Mouse (Mus musculus) intestine, postnatal 0 days (tissue): ENCODE measurements around the gene Polr1d. TPM values are rescaled to one million over a fixed set of nuclear protein-coding genes. Genes with fewer than 3 reads are reported as not detected.

Experiments
- ATAC-seq: fragments of 200-750 bp; cut with Nextera tagmentation; 2 replicates; pipeline ENCODE4 v1.8.0; 2017; ENCODE audit warnings: mild to moderate bottlenecking, moderate TSS enrichment, moderate library complexity
- H3K27ac ChIP-seq: fragments of 300-500 bp; sonication (generic); 2 replicates; pipeline ENCODE4 v1.5.1; 2014; ENCODE audit warnings: mild to moderate bottlenecking, low read depth, low read length, moderate library complexity
- H3K27me3 ChIP-seq: fragments of 300-500 bp; sonication (generic); replicated peaks from 2 replicates; pipeline ENCODE4 v1.6.1; 2014; ENCODE audit warnings: low read length, mixed read lengths; ENCODE audit not compliant: control insufficient read depth, insufficient read depth
- H3K36me3 ChIP-seq: fragments of 300-500 bp; sonication (generic); 2 replicates; pipeline ENCODE4 v1.6.1; 2014; ENCODE audit warnings: mild to moderate bottlenecking, moderate library complexity; ENCODE audit not compliant: control insufficient read depth, insufficient read depth
- H3K4me1 ChIP-seq: fragments of 300-500 bp; sonication (generic); replicated peaks from 2 replicates; pipeline ENCODE4 v1.6.1; 2014; ENCODE audit warnings: antibody characterized with exemption, low read length, mixed read lengths; ENCODE audit not compliant: control insufficient read depth, insufficient read depth
- H3K4me2 ChIP-seq: fragments of 300-500 bp; sonication (generic); replicated peaks from 2 replicates; pipeline ENCODE4 v1.6.1; 2014; ENCODE audit warnings: low read depth, mild to moderate bottlenecking, moderate library complexity
- H3K4me3 ChIP-seq: fragments of 300-500 bp; sonication (generic); 2 replicates; pipeline ENCODE4 v1.5.1; 2014; ENCODE audit warnings: low read depth, low read length
- H3K9ac ChIP-seq: fragments of 300-500 bp; sonication (generic); 2 replicates; pipeline ENCODE4 v1.6.1; 2014; ENCODE audit warnings: mild to moderate bottlenecking, low read depth, low read length
- H3K9me3 ChIP-seq: fragments of 300-500 bp; sonication (generic); 2 replicates; pipeline ENCODE4 v1.6.1; 2016; ENCODE audit warnings: mixed run types; ENCODE audit not compliant: control insufficient read depth
- CTCF ChIP-seq: sonication (generic); IDR thresholded peaks from 2 replicates; pipeline ENCODE4 v1.5.1; 2016; ENCODE audit warnings: low read depth, mild to moderate bottlenecking, control low read depth, antibody characterized with exemption, moderate library complexity
- WGBS: fragments of 180-500 bp; shearing (Covaris S2); extraction: QIAGEN DNeasy Blood & Tissue Kit; methylation state at CpG from one replicate; pipeline ENCODE4 v1.1.7; 2014; 5-methylcytosine and 5-hydroxymethylcytosine counted together
- polyA plus RNA-seq: library from polyadenylated mRNA; unstranded; fragments of >200 nt; fragmentation: Nextera tagmentation; extraction: Ambion mirVana; gene quantifications from 2 replicates; pipeline ENCODE4 v1.2.1, GENCODE M21; 2015

The Polr1d gene
- polyA plus RNA-seq, 1 experiment from 2014 or later, result 116 TPM

DNA sequence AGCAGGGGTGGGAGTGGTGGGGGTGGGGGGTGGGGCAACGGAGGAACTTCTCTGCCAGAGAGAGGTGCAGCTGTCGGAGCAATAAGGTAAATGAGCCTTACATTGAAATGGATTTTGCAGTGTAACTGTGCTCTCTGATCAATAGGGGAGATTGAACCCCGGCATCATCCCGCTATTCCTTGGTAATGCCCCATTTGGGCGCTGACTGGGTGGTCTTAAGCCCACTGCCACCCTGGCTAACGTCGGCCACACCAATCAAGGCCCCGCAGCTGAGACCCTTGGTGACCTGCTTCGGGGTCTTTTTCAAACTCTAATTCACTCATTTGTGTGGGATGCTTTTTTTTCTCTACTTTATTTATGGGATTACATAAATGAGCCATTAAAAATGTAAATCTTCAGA, 47.9 kb downstream of the Polr1d start:
- no peaks in the 10 kb centered on the region for H3K9me3 ChIP-seq
- WGBS, result 68% methylated on average over 9 of the region's 9 CpGs
- no peak for ATAC-seq
- no peaks in the 10 kb centered on the region for H3K27me3 ChIP-seq
- TF ChIP-seq CTCF, result no peak
- no peaks in the 10 kb centered on the region for H3K36me3 ChIP-seq
- no peaks in the 10 kb centered on the region for H3K4me1 ChIP-seq
- no peak overlapping the region for H3K4me3 ChIP-seq
- H3K27ac ChIP-seq, result no peak overlapping the region
- H3K9ac ChIP-seq, result no peak overlapping the region
- no peak overlapping the region for H3K4me2 ChIP-seq

DNA sequence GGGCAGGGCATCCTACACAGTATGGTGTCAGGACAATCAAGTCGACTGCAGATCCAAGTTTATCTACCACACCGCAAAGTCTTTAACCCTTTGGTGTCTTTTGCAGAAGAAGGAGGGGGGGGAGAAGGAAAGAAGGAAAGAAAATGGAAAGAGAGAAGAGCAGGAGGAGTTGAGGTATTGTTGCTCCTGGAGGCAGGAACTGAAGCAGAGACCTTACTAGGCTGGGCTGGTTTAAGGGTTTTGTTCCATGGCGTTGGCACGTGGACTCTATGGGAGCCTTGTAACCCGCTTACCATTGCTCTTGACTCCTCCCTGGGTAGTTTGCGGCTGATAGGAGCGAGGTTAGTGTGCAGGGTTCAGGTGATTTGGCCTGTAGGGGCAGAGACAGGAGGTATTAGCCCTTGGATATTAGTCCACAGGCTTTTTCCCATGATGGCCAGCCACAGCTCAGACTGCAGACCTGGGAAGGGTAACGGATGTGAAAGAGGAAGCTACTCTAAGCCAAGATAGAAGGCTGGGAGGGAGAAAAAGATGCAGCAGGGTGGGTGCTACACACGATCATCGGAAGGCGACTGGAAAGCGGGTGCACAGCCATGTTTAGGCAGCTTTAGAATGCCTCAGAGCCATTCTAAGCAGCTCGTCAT, 48.8 kb downstream of the Polr1d start:
- no peaks in the 10 kb centered on the region for H3K27me3 ChIP-seq
- no peak for TF ChIP-seq CTCF
- H3K4me2 ChIP-seq, result no peak overlapping the region
- no peak overlapping the region for H3K9ac ChIP-seq
- H3K4me1 ChIP-seq, result no peaks in the 10 kb centered on the region
- no peak for ATAC-seq
- no peaks in the 10 kb centered on the region for H3K9me3 ChIP-seq
- no peak overlapping the region for H3K27ac ChIP-seq
- WGBS, result 84% methylated on average over 13 of the region's 13 CpGs
- no peaks in the 10 kb centered on the region for H3K36me3 ChIP-seq
- no peak overlapping the region for H3K4me3 ChIP-seq

DNA sequence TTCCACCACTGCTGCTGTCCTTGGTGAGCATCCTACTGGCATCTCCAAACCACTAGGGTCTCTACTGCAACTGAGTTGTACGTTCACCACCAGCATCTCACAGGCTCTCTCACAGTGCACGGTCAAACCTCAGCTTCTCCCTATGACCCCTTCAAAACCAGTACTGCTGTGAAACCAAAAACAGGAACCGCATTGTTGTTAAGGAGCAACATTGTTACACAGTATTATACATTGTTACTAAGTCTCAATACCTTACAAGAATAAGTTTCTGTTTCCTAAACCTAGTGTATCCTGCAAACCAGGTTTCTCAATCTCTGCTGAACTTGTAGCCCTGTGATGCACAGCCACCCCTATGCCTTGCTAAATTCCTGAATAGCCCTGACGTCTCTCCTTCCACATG, 51.0 kb downstream of the Polr1d start:
- Histone ChIP-seq H3K36me3 (no peaks in the 10 kb centered on the region), H3K9me3 (no peaks in the 10 kb centered on the region), H3K27ac (no peak overlapping the region), H3K4me2 (no peak overlapping the region), H3K4me1 (no peaks in the 10 kb centered on the region), H3K4me3 (no peak overlapping the region), H3K27me3 (no peaks in the 10 kb centered on the region), H3K9ac (no peak overlapping the region)
- no peak for ATAC-seq
- 76% methylated on average over 4 of the region's 4 CpGs for WGBS
- TF ChIP-seq CTCF, result no peak

- Histone ChIP-seq H3K4me1 (no peaks in the 10 kb centered on the region), H3K9ac (no peak overlapping the region), H3K4me3 (no peak overlapping the region), H3K4me2 (no peak overlapping the region), H3K9me3 (no peaks in the 10 kb centered on the region), H3K27me3 (no peaks in the 10 kb centered on the region), H3K36me3 (no peaks in the 10 kb centered on the region), H3K27ac (no peak overlapping the region)
- WGBS, result 98% methylated on average over 2 of the region's 2 CpGs
- no peak for ATAC-seq
- no peak for TF ChIP-seq CTCF
Observed at GRCm38 (mm10) chr5:147129484-147129883, 52.6 kb downstream of the Polr1d start.

DNA sequence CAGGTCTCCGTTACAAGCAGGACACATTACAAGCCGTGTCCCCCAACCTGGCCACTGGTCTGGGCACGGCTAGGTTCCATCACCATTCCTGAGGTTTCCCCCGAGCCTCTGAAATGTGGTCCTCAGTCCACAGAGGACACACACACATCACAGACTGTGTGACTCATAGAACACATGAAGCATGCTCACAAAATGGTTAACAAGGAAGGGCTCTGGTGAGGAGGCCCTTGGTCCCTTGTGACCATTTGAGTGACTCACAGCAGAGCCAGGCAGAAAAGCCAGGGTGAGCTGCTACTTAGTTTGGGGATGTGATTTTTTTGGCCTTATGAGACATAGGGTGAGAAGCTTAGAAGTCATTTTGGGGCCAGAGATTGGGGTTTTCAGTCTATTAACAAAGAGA, 55.1 kb downstream of the Polr1d start:
- Histone ChIP-seq H3K9me3 (no peaks in the 10 kb centered on the region), H3K36me3 (no peaks in the 10 kb centered on the region), H3K4me3 (no peak overlapping the region), H3K27ac (no peak overlapping the region), H3K9ac (no peak overlapping the region), H3K4me2 (no peak overlapping the region), H3K4me1 (no peaks in the 10 kb centered on the region), H3K27me3 (no peaks in the 10 kb centered on the region; the same call in 1 of the 2 replicates)
- no peak for TF ChIP-seq CTCF
- 90% methylated on average over 4 of the region's 4 CpGs for WGBS
- ATAC-seq, result no peak

DNA sequence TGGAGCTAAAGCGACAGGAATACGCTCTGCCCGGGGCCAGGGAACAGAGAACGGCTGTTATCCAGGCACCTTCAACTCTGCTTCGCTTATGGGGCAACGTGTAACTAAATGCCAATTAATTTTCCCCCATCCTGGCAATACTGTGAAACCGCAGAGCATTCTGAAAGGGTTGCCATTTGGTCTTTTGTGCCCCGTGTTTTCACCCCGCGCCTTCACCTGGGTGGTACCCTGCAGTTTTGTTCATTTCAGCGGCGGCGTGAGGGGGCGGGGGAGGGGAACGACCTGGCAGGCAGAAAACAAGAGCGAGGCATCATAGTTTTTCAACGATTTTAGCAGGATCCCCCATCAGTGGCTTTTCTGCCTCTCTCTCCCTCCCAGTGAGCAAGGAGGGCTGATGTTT, 56.8 kb downstream of the Polr1d start:
- H3K27me3 ChIP-seq, result no peaks in the 10 kb centered on the region; the same call in 1 of the 2 replicates
- 0 out of 2 replicates have a peak overlapping the region, but pooled peaks have one; percentile 14 for H3K4me3 ChIP-seq
- H3K27ac ChIP-seq, result no peak overlapping the region
- H3K36me3 ChIP-seq, result no peaks in the 10 kb centered on the region
- H3K4me1 ChIP-seq, result no peaks in the 10 kb centered on the region
- H3K4me2 ChIP-seq, result peak overlapping the region; percentile 35
- WGBS, result 25% methylated on average over 17 of the region's 17 CpGs
- TF ChIP-seq CTCF, result no peak
- no peaks in the 10 kb centered on the region for H3K9me3 ChIP-seq
- no peak for ATAC-seq
- H3K9ac ChIP-seq, result no peak overlapping the region
